Comparison of ENCODE assay signal across 7 mouse cellular contexts in the genomic region with DNA sequence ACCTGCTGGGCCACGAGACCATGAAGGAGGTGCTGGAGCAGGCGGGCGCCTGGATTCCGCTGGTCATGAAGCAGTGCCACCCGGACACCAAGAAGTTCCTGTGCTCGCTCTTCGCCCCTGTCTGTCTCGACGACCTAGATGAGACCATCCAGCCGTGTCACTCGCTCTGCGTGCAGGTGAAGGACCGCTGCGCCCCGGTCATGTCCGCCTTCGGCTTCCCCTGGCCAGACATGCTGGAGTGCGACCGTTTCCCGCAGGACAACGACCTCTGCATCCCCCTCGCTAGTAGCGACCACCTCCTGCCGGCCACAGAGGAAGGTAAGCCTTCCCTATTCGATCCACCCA. TPM values are rescaled to one million over a fixed set of nuclear protein-coding genes. Genes with fewer than 3 reads are reported as not detected.
DNase-seq lines count a peak whose midpoint lies in the region; ATAC-seq and TF ChIP-seq lines count a peak whose summit lies in the region.

No protein-coding gene starts in this region.

- TF ChIP-seq EP300 in stomach, postnatal 0 days (optimal IDR thresholded peaks at IDR 0.05), result no peak

- peaks cover 15% of the 10 kb centered on the region for H3K27me3 ChIP-seq in spleen, adult 2 months (ENCODE audit: control insufficient read depth, insufficient read depth, low read length)
- H3K27me3 ChIP-seq in forebrain, postnatal 0 days (ENCODE audit: insufficient read depth, low read length), result no peaks in the 10 kb centered on the region; the same call in 1 of the 2 replicates
- peaks cover 67% of the 10 kb centered on the region for H3K27me3 ChIP-seq in liver, embryonic 13.5 days
- H3K27me3 ChIP-seq in stomach, postnatal 0 days (ENCODE audit: control insufficient read depth, insufficient read depth, low read length), result no peaks in the 10 kb centered on the region
- peaks cover 3% of the 10 kb centered on the region; the same call in 1 of the 2 replicates for H3K27me3 ChIP-seq in thymus, adult 2 months (ENCODE audit: control insufficient read depth, insufficient read depth, low read length)

- peaks cover 12% of the 10 kb centered on the region for H3K4me1 ChIP-seq in spleen, adult 2 months (ENCODE audit: control insufficient read depth, insufficient read depth, insufficient read length)
- peaks cover 10% of the 10 kb centered on the region; the same call in 1 of the 2 replicates for H3K4me1 ChIP-seq in forebrain, postnatal 0 days (ENCODE audit: insufficient read depth)
- H3K4me1 ChIP-seq in liver, embryonic 13.5 days (replicated peaks), result peaks cover 13% of the 10 kb centered on the region; the same call in 1 of the 2 replicates
- H3K4me1 ChIP-seq in stomach, postnatal 0 days (replicated peaks; ENCODE audit: control insufficient read depth, insufficient read depth), result peaks cover 11% of the 10 kb centered on the region
- peaks cover 10% of the 10 kb centered on the region; the same call in 1 of the 2 replicates for H3K4me1 ChIP-seq in thymus, adult 2 months (replicated peaks; ENCODE audit: control insufficient read depth, insufficient read depth, low read length)

- peak overlapping the region; percentile 60 for H3K9ac ChIP-seq in forebrain, postnatal 0 days
- H3K9ac ChIP-seq in liver, embryonic 13.5 days, result no peak overlapping the region
- peak overlapping the region; percentile 59 for H3K9ac ChIP-seq in stomach, postnatal 0 days (ENCODE audit: low read length)

- ATAC-seq in forebrain, postnatal 0 days, result no peak; the same call in 1 of the 2 replicates
- no peak for ATAC-seq in liver, embryonic 13.5 days (ENCODE audit: low read depth)
- no peak for ATAC-seq in stomach, postnatal 0 days (ENCODE audit: low FRiP score, low TSS enrichment)

- no peak for TF ChIP-seq CTCF in spleen, adult 2 months (IDR thresholded peaks at IDR 0.05; ENCODE audit: extremely low read depth, insufficient read depth, insufficient read length, insufficient replicate concordance)
- TF ChIP-seq CTCF in forebrain, postnatal 0 days (IDR thresholded peaks at IDR 0.05; ENCODE audit: low read depth), result no peak
- TF ChIP-seq CTCF in stomach, postnatal 0 days (IDR thresholded peaks at IDR 0.05; ENCODE audit: low read depth), result peak; percentile 12; the same call in 1 of the 2 replicates
- TF ChIP-seq CTCF in thymus, adult 2 months (IDR thresholded peaks at IDR 0.05; ENCODE audit: borderline replicate concordance, control insufficient read depth, extremely low read depth, insufficient read depth, low read length, poor library complexity), result no peak

- TF ChIP-seq POLR2A in spleen, adult 2 months (IDR thresholded peaks at IDR 0.05; ENCODE audit: low read depth, low read length), result no peak
- no peak for TF ChIP-seq POLR2A in thymus, adult 2 months (IDR thresholded peaks at IDR 0.05; ENCODE audit: control insufficient read depth, extremely low read depth, insufficient read depth, low read length, poor library complexity)

- H3K27ac ChIP-seq in spleen, adult 2 months (ENCODE audit: insufficient read depth, low read length), result no peak overlapping the region
- 0 out of 2 replicates have a peak overlapping the region, but pooled peaks have one; percentile 40 for H3K27ac ChIP-seq in forebrain, postnatal 0 days (ENCODE audit: low read depth, low read length)
- H3K27ac ChIP-seq in liver, embryonic 13.5 days, result no peak overlapping the region
- peak overlapping the region; percentile 18; the same call in 1 of the 2 replicates for H3K27ac ChIP-seq in stomach, postnatal 0 days (replicated peaks)
- H3K27ac ChIP-seq in thymus, adult 2 months (ENCODE audit: control insufficient read depth, insufficient read depth, low read length), result no peak overlapping the region

- peak overlapping the region; percentile 10; the same call in 1 of the 2 replicates for H3K4me3 ChIP-seq in spleen, adult 2 months (ENCODE audit: extremely low read depth, insufficient read depth, insufficient read length)
- H3K4me3 ChIP-seq in forebrain, postnatal 0 days (ENCODE audit: low read depth, low read length), result peak overlapping the region; percentile 61
- peak overlapping the region; percentile 47 for H3K4me3 ChIP-seq in liver, embryonic 13.5 days (replicated peaks)
- H3K4me3 ChIP-seq in stomach, postnatal 0 days (ENCODE audit: low read depth, low read length), result peak overlapping the region; percentile 50
- H3K4me3 ChIP-seq in thymus, adult 2 months (ENCODE audit: control insufficient read depth, insufficient read depth, low read length), result no peak overlapping the region

- no peak for DNase-seq in spleen, adult 2 months (ENCODE audit: low read depth in 1 of 2, low spot score in 2 of 2)
- no peak for DNase-seq in spleen, postnatal 14 days (ENCODE audit: low spot score in 2 of 2)
- DNase-seq in forebrain, postnatal 0 days, result no peak
- no peak for DNase-seq in liver, embryonic 13.5 days
- no peak for DNase-seq in stomach, postnatal 0 days (ENCODE audit: low spot score)
- DNase-seq in thymus, adult 2 months, result no peak
- no peak for DNase-seq in retina, embryonic 14.5 days (ENCODE audit: low spot score)

- H3K4me2 ChIP-seq in forebrain, postnatal 0 days (ENCODE audit: low read depth), result peak overlapping the region; percentile 98
- H3K4me2 ChIP-seq in liver, embryonic 13.5 days, result peak overlapping the region; percentile 66
- peak overlapping the region; percentile 77 for H3K4me2 ChIP-seq in stomach, postnatal 0 days (replicated peaks; ENCODE audit: low read depth)

- WGBS in spleen, adult 2 months, result 4% methylated on average over 25 of the region's 25 CpGs
- WGBS in forebrain, postnatal 0 days, result under 1% methylated on average over 25 of the region's 25 CpGs
- WGBS in liver, embryonic 13.5 days (ENCODE audit: insufficient replicate concordance), result 2% methylated on average over 25 of the region's 25 CpGs
- 4% methylated on average over 25 of the region's 25 CpGs for WGBS in stomach, postnatal 0 days
- WGBS in thymus, adult 2 months, result 7% methylated on average over 25 of the region's 25 CpGs

- no peaks in the 10 kb centered on the region for H3K36me3 ChIP-seq in spleen, adult 2 months (ENCODE audit: control insufficient read depth, insufficient read depth, low read length)
- H3K36me3 ChIP-seq in forebrain, postnatal 0 days (ENCODE audit: insufficient read depth), result no peaks in the 10 kb centered on the region
- no peaks in the 10 kb centered on the region for H3K36me3 ChIP-seq in liver, embryonic 13.5 days
- H3K36me3 ChIP-seq in stomach, postnatal 0 days (ENCODE audit: control insufficient read depth, insufficient read depth, low read length), result peaks cover 7% of the 10 kb centered on the region; the same call in 1 of the 2 replicates
- H3K36me3 ChIP-seq in thymus, adult 2 months (ENCODE audit: control insufficient read depth, insufficient read depth, low read length), result no peaks in the 10 kb centered on the region

- no peaks in the 10 kb centered on the region for H3K9me3 ChIP-seq in forebrain, postnatal 0 days (ENCODE audit: low read length)
- no peaks in the 10 kb centered on the region for H3K9me3 ChIP-seq in liver, embryonic 13.5 days (replicated peaks)
- H3K9me3 ChIP-seq in stomach, postnatal 0 days (ENCODE audit: control insufficient read depth, low read length), result no peaks in the 10 kb centered on the region

RNA-seq across cellular contexts. Expression of a gene that starts 0.6 kb away (rescaled TPM):
- 0.77 and 1.2 TPM in 2 replicates for polyA plus RNA-seq in spleen, adult 2 months (2012; rRNA removed)
- total RNA-seq in forebrain, postnatal 0 days (2014; rRNA removed), result 13.8 and 26.3 TPM in 2 replicates
- 20.1 and 24.2 TPM in 2 replicates for polyA plus RNA-seq in forebrain, postnatal 0 days (2015; fragmentation: Nextera tagmentation; extraction: Ambion mirVana)
- 7.9 and 8.5 TPM in 2 replicates for polyA plus RNA-seq in liver, embryonic 13.5 days (2015; fragmentation: Nextera tagmentation; extraction: Ambion mirVana)
- polyA plus RNA-seq in stomach, postnatal 0 days (2015; fragmentation: Nextera tagmentation; extraction: Ambion mirVana), result 118 and 122 TPM in 2 replicates
- 7.2 and 12.8 TPM in 2 replicates for polyA plus RNA-seq in thymus, adult 2 months (2012; rRNA removed)

Comparison
In these comparisons a context has a peak if more than half of its experiments do, and no peak if none do; other contexts are left out.
1. H3K27ac ChIP-seq: peak in forebrain, postnatal 0 days (single experiment) and stomach, postnatal 0 days (single experiment); none in spleen, adult 2 months (single experiment), liver, embryonic 13.5 days (single experiment) and thymus, adult 2 months (single experiment).
2. Peak in every context shown above with its lines, with median percentiles within 50 percentile points of each other: H3K4me2 ChIP-seq.